Mouse (Mus musculus) lung, postnatal 25 days (tissue): ENCODE results near the gene 4931422A03Rik.

Experiments
- DNase-seq: peaks from one replicate; pipeline ENCODE4 v3.0.0; 2022; ENCODE audit warnings: low spot score

Gene 4931422A03Rik

DNA sequence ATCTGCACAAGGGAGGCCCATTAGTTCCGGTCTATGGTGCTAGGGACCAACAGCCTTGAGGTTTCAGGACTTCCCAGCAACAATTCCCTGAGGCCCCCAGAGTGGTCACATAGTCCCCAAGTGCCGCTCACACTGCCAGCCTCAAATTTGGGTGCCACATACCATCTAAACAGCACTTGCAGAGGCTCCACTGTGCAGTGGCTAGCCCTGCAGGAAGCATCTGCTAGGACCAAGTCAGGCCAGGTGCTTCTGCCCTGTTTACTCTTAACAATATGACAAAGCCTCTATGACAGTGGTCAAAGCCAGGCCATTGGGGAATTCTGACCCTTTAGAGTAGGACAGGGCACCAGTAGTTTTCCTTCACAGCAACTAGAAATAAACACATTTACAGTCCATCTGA is 91.5 kb downstream of the 4931422A03Rik start:
- no peak for DNase-seq

DNA sequence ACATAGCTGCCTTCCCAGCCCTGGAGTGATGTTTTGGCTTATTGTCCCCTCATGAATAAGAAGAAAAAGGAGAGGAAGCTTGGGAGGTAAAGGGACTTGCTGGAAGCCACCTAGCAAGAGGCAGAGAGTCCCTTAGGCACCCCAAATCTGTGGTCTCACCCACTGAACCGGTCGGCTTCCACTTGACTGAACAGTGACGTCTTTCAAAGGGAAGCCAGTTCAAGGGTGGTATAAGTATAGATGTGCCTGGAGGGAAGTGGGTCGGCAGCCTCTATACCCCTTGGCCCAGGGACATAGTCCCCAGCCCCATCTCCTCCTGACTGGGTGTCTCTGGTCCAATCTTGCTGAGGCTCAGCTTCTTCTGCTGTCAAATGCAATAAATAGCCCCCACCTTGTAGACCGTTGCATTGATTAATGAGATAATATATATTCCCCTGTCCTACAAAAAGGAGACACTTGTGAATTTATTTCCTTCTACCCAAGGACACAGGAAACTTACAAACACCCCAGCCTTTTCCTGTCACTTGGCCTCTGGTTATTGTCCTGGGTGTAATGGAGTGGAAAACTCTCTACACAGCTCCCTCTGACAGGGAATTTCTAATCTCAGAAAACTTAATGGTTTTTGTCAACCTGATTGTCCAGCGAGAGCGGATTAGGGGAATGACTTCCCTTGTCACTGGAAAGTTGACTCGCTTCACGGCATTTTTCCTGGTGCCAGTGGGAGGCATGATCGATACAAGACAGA is 92.3 kb downstream of the 4931422A03Rik start:
- no peak for DNase-seq

GRCm38 (mm10) chr2:103934670-103935069 is 93.5 kb downstream of the 4931422A03Rik start:
- no peak for DNase-seq

GRCm38 (mm10) chr2:103934270-103934669 is 93.9 kb downstream of the 4931422A03Rik start:
- DNase-seq, result no peak

DNA sequence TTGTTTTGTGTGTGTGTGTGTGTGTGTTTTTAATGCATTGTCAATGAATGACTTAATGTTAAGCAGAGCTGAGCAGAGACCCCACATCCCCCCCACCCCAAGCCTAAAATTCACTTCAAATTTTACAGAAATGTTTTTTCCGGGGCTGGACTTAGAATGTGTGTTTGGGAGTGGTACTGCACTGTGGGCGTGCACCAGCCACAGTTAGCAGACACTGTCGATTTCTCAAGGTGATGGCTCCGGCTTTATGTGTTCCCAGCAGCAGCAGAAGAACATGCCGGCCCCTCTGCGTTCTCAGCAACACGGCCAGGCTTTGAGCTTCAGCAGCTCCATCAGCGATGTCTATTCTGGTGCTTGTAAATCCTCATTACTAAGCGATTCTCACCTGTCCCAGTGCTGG is 95.7 kb downstream of the 4931422A03Rik start:
- no peak for DNase-seq

GRCm38 (mm10) chr2:103932025-103932424 is 96.1 kb downstream of the 4931422A03Rik start:
- no peak for DNase-seq

DNA sequence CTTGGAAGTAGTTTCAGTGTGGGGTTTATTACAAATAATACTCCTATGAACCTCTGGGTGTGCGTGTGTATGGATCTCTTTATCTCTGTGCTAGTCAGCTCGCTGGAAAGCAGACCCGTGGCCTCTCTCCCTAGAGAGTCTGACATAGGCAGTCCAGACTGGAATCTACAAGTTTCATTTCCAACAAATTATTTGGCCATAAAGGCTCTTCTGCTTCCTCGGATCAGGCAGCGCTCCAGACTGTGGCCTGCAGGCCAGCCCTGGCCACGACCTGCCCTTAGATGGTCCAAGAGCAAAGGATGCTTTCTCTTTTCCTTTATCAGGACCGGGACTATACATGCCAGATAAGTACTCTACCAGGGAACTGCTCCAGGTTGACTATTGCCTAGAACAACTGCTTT is 96.7 kb downstream of the 4931422A03Rik start:
- peak; percentile 8 for DNase-seq

DNA sequence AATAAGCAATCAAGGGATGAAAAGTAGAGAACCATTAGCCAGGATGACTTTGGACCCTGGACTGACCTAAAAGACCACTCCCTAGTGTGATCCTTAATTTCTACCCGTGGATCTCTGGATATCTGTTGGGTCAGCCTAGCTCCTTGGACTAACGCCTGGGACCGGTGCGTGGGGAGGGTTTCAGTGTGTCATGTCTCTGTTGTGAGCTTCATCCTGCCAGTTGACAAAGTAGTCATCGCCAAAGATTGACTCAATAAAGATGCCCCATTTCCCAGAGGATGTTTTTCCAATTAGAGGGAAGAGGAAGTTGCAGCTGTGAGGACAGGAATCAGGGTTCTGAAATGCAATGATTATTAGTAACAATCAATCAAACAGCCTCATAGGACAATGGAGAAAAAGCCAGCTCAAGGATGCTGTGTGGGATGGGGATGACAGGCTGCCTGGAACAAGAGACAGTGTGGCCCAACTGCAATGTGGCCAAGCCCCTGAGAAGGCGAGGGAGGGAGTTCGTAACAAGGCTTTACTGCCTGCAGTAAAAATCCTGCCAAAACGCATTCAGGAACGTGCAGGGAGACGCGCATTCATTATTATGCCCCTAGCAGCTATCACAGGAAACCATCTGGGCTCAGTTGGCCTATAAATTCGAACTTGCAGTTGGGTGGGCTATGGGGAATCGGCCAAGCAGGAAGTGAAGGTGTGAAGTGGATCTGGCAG is 97.7 kb downstream of the 4931422A03Rik start:
- DNase-seq, result no peak

- no peak for DNase-seq
Observed at GRCm38 (mm10) chr2:103927610-103928145, 100.5 kb downstream of the 4931422A03Rik start.

DNA sequence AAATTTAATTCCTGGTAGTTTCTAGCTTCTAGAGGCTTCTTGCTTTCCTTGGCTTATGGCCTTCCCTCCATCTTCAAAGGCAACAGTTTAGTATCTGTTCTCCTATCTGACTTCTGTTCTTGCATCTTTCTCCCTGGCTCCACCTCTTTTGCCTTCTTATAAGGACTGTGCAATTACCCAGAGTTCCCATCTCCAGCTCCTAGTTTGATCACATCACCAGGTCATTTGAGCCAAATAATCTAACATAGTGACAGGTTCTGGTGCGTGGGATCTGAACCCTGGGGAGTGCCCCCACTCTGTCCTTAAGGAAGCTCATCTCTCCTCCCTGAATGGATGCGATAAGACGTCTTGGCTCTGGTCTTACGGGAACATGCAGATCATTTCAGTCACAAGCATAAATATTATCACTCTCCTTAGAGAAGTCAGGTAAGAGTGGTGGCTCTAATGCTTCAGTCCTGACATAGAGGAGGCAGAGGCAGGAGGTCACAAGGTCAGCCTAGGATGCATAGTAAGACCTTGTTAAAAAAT is 101.5 kb downstream of the 4931422A03Rik start:
- DNase-seq, result no peak

GRCm38 (mm10) chr2:103919488-103919887 is 108.7 kb downstream of the 4931422A03Rik start:
- no peak for DNase-seq

DNA sequence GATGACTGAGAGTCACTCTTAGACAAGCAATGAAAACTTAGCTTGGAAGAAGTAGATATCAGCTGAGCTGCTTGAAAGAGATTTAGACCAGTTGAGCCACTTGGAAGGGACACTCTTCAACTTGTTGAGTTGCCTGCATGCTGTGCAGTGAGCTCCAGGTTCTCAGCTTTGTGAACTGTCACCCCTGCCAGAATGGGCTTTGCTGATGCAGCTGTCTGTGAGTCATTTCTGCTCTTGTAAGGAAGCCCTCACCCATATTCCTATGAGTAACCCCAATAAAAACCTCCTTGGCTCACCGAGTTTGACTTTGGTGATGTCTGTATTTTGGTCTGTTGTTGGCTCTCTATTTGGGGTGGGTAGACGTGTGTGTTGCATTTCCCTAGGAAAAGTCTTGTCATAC is 109.8 kb downstream of the 4931422A03Rik start:
- DNase-seq, result no peak

- no peak for DNase-seq
Observed at GRCm38 (mm10) chr2:103917375-103917774, 110.8 kb downstream of the 4931422A03Rik start.
